Mouse (Mus musculus) small intestine, adult 2 months (tissue): ENCODE data around the gene Tbcel.

Source experiments
- CTCF ChIP-seq: fragments of 200-500 bp; IDR thresholded peaks from 2 replicates; pipeline ENCODE4 v1.5.1; 2012; ENCODE audit warnings: low read depth, mild to moderate bottlenecking, control low read depth, inconsistent platforms, low read length, moderate library complexity, mixed read lengths; ENCODE audit not compliant: insufficient replicate concordance, insufficient read length; ENCODE audit errors: extremely low read depth
- POLR2A ChIP-seq: fragments of 200-500 bp; IDR thresholded peaks from 2 replicates; pipeline ENCODE4 v1.6.1; 2012; ENCODE audit warnings: low read depth, mild to moderate bottlenecking, control low read depth, inconsistent platforms, low read length, moderate library complexity

- no peak for TF ChIP-seq CTCF
- TF ChIP-seq POLR2A = no peak
These were observed 44.9 kb downstream of the Tbcel start for GRCm38 (mm10) chr9:42462585-42463219.
